Mouse (Mus musculus): ENCODE measurements around the gene Fto.

Fto gene

DNA sequence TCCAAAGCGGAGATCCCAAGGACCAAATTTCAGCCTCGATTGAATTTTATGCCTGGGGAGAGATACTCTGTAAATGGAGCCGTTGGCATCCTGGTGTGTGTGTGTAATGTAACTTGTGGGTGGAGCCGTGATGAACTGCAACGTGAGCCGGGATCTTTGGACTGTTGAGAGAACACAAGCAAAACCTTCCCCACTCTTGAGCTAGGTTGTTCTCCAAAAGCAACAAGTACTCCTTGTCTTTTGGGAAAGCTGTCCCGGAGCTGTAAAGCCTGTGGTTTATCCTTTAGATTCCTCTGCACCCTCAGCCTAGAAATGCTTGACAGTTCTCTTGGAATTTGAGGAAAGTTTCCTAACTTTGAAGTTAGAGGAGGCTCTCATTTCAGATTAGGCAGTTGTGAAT is 78.9 kb downstream of the Fto start:
- DNase-seq (ENCODE audit: low read depth): no peak

DNA sequence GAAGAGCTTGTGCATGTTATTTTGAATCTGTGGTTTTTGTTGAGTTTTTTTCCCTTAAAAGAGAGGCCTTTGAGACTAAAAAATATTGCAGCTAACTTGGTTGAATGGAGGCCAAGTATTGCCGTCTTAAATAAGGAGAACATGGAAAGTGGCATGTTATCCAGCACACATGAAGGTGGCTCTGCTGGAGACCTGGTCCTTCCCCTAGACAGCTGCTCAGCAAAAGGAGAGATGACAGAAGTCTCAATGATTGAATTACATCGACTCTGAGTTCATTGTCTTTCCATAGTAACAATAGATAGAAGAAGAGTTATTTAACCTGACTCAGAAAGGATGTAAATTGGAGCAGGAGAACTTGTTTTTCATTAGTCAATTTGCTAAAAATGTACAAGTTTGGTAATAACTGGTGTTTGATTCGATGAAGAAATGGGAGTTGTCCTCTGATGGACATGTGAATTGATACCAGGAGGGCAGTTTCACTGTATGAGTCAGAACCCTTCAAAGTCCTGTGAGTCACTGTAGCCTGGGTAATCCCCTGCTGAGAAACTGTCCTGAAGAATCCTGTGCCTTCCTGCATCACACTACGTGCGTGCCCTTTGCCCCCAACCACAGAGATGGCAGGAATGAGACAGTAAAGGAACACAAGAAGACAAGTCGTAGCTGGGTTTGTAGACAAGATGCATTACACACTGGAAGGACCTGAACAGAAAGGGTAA is 82.2 kb downstream of the Fto start:
- peak; percentile 76 for DNase-seq (ENCODE audit: low read depth)

DNA sequence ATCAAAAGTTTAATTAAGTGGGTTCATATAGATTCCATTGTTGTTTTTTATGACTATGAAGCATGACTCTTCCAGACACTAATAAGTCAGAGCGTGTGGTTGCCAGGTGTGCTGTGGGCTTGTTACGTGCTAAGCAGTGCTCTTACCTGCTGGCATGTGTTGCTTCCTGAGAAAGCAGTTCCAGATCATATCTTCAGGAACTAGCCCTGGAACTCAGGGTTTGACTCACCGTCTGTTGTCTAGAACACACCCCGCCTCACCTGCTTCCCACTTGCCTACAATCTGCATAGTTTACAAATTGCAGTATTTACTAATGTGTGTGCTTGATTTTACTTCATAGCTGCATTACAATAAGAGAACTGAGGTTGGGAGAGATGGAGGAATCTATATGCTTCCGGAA is 84.7 kb downstream of the Fto start:
- no peak for DNase-seq (ENCODE audit: low read depth)

DNA sequence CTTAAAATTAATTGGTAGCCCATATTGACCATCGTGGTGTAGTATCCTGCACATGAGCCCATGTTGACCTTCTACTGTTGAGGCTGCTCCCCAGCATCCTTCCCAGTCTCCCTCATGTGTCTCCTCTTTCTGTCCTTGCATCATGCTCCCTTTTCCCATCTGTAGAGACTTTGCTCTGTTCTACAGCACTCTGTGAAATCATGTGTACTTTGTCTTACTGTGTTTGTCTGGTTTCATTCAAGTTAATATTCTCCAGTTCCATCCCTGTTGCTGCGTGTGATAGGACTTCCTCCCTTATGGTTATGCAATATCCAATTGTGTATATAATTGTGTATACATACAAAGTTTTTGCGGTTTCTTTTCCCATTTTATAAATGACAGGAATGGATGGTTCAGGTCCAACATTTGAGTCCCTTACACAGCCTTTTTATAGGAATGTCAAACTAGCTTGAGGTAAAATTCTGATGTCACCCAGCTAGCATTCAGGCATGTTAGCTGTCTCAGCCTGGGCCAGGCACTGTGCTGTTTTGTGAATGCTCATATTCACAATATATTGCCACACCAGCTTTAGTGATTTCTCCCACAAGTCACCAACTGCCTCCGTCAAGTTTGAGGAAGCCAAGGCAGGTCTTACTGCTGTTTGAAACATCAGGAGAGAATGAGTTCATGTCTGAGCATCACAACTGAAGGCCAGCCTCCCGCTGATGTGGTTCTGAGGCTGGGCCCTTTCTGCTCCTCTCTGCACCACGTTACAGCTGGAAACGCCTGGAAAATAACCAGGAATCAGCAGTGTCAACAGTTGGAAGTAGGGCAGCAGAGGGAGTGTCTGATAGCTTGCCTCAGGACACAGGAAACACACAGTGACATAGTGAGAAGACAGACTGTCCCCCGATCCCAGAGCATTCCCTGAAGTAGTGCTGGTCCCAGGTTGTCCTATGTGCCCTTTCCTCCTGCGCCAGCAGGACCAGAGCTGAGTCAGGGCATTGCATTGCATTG is 90.0 kb downstream of the Fto start:
- DNase-seq (ENCODE audit: low read depth): no peak

DNA sequence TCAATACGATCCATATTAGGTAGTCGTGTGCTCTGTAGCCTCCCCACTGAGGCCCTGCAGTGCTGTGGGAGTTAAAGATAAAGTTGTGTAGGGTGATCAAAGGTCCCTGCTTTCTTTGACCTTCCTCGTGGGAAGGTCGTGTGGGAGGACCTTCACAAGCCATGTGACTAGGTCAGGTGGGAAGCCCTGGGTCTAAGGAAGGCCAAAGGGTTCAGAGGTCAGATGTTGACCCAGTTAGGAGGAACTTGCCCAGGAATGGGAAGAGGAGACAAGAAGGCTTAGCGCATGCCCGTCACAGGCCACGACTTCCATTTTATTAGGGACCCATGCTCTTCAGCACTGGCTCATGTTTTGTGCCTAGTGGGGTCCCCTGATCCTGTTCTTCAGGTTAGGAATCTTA is 91.0 kb downstream of the Fto start:
- no peak for DNase-seq (ENCODE audit: low read depth)

DNA sequence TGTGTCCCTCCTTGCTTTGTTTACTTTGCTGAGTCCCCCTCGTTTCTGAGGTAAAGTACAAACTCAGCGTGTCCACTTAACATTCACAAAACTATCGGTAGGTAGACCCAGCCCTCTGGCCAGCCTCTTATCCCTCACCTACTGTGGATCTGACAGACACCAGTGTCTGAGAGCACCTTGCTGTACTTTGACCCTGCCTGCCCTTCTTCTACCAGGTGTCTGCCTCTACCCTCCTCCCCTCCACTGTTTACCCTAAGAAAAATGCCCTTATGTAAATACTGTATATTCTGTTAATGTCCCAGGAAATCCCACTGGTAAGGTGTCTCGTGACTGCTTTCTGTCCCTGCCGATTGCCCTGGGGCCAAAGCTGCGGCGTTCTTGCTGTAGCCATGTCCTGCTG is 91.8 kb downstream of the Fto start:
- DNase-seq (ENCODE audit: low read depth): no peak

DNA sequence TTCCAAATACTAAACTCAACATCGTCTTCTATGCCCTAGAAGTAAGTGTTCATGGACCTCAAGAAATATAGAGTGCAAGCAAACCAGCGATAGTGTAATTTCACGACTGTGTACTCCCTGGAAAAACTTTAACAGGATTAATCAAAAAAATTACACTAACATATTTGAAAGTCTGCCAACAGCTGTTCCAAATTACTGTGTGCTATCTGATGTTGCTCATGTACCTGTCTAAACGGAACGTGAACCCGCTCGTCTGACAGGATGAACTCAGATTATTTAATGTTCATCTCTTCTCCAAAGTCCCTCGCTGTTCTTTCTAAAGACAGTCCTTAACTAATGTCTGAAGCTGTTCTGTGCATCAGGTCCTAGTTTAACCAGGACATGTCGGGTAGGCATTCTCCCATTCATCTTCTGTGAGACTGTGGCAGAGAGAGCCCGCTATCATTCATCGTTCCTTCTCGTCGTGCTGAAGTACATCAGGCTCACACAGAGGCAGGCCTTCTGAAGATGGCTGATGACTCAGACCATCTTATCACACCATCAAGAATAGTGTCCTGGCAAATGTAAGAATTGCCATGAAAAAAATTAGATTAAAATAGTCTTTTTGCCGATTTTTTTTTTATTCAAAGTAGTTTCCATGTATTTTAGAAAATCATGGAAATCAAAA is 93.4 kb downstream of the Fto start:
- peak; percentile 14 for DNase-seq (ENCODE audit: low read depth)

DNA sequence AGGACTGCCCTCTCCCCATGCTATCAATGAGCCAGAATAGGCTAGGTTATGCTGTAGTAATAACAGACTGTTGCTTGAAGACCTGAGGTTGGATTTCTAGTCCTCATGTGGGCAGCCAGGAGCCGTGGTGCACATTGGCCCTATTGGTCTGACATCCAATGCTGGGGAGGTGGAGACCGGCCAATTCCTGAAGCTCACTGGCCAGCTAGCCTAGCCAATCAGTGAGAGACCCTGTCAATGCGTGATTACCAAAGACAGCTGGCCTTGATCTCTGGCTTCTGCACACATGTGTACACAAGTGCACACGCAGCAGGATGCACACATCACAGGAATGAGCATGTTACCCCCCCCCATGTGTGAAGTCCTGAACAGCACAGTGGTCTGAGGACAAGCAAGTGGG is 94.6 kb downstream of the Fto start:
- no peak for DNase-seq (ENCODE audit: low read depth)

DNA sequence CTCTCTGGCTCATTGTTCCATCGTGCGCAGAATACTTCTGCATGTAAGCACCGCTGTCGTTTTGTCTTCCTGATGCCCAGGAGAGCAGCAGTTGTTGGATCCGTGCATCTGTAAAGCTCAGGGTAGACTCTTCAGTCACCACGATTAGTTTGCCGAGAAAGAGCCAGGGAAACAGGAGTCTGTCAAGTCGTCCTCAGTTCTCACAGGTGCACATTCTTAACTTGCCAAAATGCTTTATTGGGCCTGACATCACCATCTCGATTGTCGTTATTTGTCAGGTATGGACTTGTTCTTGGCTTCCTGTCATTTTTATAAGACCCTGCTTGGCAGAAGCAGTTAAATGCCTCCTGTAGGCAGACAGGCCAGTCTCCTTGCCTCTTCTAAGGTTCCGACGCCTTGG is 96.7 kb downstream of the Fto start:
- no peak for DNase-seq (ENCODE audit: low read depth)

DNA sequence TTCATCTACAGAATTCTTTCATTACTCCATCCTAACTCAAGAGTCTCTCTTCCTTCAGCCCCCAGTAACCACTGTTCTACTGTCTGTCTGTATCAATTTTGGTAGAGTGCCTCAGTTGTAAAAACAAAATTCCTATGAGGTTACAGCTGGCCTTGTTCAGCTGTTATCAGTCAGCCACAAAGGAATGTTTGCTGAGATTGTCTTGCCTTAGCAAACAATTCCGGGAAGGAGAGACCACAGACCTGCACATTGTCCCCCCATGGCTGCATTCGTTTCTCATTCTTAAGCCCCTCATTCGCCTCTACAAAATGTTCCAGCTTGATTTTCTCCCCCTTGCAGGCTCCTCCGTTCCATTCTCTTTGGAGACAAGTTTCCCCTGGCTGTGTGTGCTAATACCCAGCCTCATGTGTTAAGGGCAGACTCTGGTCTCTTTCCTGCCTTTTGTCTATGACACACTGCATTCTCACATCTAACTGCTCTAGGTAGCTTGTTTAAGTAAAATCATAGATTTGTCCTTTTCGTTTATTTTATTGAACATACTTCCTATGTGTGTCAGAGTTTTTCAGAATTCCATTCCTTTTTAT is 111.3 kb downstream of the Fto start:
- DNase-seq (ENCODE audit: low read depth): no peak

DNA sequence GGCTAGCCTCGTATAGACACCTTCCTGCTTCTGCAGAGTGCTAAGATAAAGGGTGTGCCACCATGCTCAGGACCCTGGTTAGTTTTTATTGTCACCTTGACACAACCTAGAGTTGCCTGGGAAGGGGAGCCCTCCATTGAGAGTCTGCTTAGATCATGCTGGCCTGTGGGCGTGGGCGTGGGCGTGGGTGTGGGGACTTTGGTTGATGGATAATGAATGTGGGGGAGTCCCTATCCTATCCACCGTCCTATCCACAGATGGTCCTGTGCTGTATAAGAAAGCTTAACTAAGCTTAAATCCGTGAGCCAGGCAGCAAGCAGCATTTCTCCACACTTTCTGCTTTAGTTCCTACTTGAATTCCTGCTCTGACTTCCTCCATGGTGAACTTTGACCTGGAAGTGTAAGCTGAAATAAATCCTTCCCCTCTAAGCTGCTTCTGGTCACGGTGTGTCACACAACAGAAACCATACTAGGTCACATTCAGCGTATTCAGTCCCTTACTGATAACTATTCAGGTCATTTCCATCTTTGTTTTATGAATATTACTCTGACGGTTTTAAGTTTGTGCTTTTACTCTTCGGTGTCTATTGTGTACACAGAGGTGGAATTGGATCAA is 112.0 kb downstream of the Fto start:
- no peak for DNase-seq (ENCODE audit: low read depth)

DNA sequence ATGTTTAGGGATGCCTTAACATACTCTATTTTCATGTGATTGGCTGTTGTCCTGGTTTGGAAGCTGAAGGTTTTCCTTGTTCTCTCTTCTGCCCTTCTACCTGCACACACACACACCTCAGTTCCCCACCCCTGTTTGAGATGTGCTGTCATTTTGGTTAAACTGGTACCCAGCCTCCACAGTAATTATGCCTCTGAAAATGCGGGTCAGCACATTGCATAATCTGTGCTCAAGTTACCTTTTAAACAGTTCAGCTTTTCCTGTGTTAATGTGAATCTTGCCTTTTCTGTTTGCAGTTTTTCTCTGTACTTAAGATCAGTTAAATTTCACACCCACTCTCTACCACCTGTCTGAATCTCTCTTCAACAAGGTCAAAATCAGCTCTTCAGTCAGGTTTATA is 113.2 kb downstream of the Fto start:
- no peak for DNase-seq (ENCODE audit: low read depth)

DNA sequence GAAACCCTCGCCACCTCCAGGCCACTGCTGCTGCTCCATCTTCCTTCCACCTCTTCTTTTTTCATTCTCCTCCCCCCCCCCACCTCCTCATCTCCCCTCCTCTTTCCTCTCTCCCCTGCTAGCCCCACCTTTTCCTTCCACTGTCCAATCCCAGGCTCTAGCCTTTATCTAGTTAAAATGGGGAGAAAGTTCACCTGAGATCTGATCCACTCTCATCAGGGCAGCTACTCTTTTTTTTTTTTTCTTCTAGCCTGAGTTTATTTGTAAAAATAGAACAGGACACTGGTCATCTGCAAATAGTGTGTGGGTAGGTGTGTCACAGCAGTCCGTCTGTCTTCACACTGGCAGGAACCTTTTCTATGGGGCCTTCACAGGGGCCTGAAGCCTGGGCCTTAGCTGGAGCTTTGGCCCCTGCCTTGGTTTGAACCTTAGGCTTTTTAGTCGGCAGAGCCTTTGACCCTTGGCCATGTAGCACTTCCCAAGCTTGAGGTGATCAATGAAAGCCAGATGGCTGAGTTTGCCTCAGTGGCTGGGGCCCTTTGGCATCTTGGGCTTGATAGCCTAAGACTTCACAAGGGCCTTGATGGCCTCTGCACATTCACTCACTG is 117.1 kb downstream of the Fto start:
- DNase-seq (ENCODE audit: low read depth): no peak

DNA sequence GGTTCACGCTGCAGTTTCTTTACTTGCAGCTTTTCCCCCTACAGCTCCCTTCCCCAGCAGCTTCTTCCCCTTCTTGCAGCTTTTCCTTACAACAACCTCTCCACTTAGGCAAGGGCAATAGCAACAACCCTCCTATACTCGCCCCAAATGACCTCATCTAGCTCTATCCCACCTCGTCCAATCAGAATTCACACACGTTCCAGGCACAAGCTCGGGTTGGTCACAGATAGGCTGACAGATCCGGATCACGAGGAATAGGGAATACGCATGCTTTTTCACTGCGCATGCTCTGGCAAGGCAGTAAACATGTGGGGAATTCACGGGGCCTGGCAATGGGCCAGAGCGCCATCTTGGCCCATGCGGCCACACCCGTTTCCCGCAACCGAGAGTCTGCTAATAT is 122.7 kb downstream of the Fto start:
- DNase-seq (ENCODE audit: low read depth): no peak

DNA sequence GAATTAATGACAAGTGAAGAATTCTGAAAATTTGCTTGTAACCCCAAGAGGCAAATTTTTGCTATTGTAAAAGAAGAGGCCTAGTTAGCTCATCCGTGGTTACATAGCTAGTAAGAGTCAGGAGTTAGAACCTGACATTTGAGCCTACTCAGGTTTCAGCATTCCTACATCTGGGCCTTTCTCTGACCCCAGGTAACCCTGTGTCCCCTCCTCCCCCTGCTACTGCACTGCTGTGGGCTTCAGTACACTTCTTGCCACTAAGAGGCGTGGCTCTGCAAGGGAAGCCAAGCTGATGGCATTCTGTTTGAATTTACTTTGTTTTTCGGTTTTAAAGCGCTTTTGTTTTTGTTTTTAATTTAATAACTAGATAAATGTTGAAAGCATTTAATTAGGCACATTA is 130.6 kb downstream of the Fto start:
- DNase-seq (ENCODE audit: low read depth): no peak

DNA sequence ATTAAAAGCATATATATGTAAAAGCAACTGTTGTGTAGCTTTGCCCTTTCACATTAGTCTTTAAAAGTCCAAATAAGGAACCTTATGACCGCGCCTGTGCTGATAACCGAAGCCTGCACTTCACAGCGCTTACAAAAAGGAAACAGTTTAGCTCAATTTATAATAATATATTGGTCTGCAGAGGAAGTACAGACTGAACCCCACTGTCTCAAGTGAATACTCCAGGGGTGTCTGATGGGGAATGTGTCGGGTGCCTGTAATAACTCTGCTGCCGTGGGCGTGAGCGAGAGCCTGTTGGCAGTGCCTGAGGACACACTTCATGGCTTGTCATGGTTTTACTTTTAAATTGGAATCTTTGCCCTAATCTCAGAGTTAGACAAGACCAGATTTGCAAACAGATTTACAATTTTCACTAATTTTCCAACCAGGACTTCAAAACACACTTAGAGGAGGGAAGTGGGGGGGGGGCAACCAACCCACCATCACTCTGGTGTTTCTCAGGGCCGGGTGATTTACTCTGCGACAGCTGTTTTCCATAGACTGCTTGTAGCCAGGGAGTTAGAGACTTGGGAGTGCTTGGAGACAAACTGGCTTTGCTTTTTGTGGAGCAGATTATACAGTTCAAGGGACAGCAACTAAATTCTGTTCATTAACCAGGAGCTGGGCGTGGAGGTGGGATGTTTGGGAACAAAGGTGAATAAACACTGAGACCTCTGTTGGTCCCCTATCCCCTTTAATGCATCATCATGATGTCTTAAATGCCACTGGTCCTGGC is 131.5 kb downstream of the Fto start:
- DNase-seq (ENCODE audit: low read depth): no peak

DNA sequence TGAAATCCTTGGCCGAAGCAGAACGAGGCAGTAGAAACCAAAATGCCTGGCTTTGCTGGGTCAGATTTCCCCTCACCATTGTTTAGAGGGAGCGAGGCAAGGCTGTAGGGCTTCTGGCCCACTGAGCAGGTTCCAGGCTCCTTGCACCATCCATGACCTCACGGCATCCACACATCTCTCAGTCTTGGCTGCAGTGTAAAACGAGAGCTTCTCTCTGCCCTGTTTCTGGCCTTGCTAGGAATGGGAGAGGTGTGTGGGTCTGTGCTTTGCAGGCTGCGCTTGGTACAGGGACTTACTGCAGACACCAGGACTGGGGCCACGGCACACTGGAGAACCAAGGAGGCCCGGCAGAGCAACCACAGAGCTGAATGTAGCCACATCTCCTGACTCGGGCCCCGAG is 132.2 kb downstream of the Fto start:
- no peak for DNase-seq (ENCODE audit: low read depth)

DNA sequence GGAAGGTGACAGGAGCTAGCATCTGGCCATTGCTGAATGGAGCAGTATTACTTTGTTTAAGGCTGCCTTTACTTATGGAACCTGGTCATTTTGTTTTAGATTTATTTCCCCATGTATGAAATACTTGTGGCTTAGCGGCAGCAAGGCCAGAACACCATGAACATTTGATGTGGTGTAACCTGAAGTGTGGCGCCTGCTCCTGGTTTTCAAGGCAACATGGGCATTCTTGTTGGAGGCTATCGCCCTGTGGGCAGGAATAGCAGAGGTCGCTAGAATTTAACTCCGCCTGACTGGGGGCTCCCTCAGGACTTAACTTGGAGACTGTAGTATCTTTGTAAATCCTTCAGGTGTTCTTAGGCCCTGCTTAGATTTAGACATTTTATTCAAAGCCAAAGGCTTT is 132.7 kb downstream of the Fto start:
- no peak for DNase-seq (ENCODE audit: low read depth)

DNA sequence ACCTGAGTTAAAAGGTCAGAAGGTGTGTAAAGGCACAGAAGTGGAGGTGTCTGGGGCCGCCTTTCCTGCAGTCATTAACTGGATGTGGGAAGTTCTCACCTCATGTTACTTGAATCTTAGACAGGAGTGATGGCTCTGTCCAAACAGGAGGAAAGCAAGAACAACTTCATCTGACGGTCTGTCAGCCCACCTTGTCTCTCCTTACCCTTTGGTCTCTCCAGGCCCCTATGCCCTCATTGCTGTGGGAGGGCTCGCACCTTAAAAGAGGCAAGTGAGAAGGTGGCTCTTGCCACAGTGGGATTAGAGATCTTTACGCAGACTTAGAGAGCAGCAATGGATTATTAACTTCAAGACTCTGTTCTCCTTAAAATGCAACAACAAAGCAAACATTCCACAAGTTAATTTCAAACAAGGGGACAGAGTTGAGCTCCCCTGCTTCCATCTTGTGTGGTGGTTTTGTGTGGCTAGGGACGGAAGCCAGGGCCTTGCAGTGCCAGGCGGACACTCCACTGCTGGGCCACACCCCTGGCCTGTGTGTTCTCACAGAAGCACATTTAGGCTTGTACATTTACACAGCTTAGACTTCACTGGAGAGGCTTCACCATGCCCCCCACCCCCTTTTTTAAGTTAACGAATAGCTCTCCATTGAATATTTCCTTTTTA is 135.5 kb downstream of the Fto start:
- no peak for DNase-seq (ENCODE audit: low read depth)

DNA sequence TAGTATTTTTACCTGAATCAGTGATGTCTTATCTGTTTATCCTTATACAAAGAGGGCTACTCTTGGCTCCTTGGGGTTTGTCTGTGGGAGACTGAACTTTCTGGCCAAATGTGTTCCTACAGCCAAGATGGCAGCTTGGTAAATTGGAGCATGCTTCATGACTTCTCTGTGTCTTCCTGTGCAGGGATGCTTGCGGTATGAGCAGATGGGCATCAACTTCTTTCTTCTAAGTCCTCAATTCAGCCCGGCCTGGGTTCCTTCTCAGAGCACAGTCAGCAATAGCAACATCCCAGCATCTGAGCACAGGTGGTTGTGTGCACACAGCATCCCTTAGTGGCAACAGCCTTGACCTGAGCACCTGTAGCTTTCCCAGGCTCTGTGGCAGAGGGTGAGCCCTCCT is 141.6 kb downstream of the Fto start:
- DNase-seq (ENCODE audit: low read depth): no peak
